In the genomic region with DNA sequence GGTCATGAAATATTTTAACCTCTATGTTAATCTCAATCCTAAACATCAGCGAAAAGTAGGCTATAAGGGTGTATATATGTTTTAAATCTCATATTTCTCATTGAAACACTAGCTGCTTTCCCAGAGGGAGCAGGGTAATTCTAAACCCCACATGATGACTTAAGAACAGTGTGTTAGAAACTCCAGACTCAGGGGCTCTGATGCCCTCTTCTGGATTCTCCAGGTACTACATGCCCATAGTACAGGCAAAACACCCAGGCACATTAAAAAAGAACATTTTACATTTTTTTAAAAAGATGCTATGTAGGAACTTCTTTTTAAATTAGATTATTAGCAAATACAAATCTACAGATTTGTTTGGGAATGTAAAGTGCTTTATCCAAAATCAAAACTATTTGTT, we compare ENCODE assay signal across 9 mouse cellular contexts. TPM values are rescaled to one million over a fixed set of nuclear protein-coding genes. Genes with fewer than 3 reads are reported as not detected.
DNase-seq lines count a peak whose midpoint lies in the region; ATAC-seq and TF ChIP-seq lines count a peak whose summit lies in the region.
"Had no signal": no experiment of that assay in that cellular context is flagged by ENCODE, and none has a peak within 500 bp of the region (broad histone marks: within the 10 kb centered on the region; RNA-seq: fewer than 3 reads in every experiment).

No protein-coding gene starts in this region.

- H3K27me3 ChIP-seq in heart, adult 2 months (ENCODE audit: control insufficient read depth, insufficient read depth, low read length), result no peaks in the 10 kb centered on the region
- H3K27me3 ChIP-seq in heart, embryonic 11.5 days (ENCODE audit: control insufficient read depth, insufficient read depth, low read length), result no peaks in the 10 kb centered on the region
- no peaks in the 10 kb centered on the region for H3K27me3 ChIP-seq in MEL (ENCODE audit: control insufficient read depth in 1 of 2, insufficient read depth in 2 of 2, low read length in 2 of 2)
- H3K27me3 ChIP-seq: megakaryocyte, embryonic 14.5 days had no signal

- ATAC-seq in heart, embryonic 11.5 days (replicated peaks; ENCODE audit: insufficient number of reproducible peaks, low FRiP score, low TSS enrichment), result no peak

- H3K9ac ChIP-seq in heart, adult 2 months (ENCODE audit: low read depth, low read length), result no peak overlapping the region
- no peak overlapping the region for H3K9ac ChIP-seq in heart, embryonic 11.5 days (ENCODE audit: low read depth, low read length)
- no peak overlapping the region for H3K9ac ChIP-seq in MEL (ENCODE audit: control insufficient read depth, low read depth, low read length, poor library complexity, severe bottlenecking)

- no peak for TF ChIP-seq POLR2A in heart, adult 2 months (IDR thresholded peaks at IDR 0.05; ENCODE audit: insufficient read depth, low read depth, low read length)
- TF ChIP-seq POLR2A in MEL (IDR thresholded peaks at IDR 0.05; ENCODE audit: control insufficient read depth in 1 of 2, insufficient read depth in 1 of 2, low read depth in 1 of 2, low read length in 2 of 2, poor library complexity in 1 of 2), result no peak

- no peak for TF ChIP-seq EP300 in heart, adult 2 months (IDR thresholded peaks at IDR 0.05; ENCODE audit: insufficient read depth, low read depth, low read length)
- TF ChIP-seq EP300 in MEL (IDR thresholded peaks at IDR 0.05; ENCODE audit: low read depth in 1 of 2, low read length in 2 of 2), result no peak

- 30% methylated on average over 1 of the region's 1 CpGs for WGBS in heart, adult 2 months
- 40% methylated on average over 1 of the region's 1 CpGs for WGBS in heart, embryonic 11.5 days (ENCODE audit: insufficient replicate concordance)

- no peaks in the 10 kb centered on the region for H3K9me3 ChIP-seq in heart, embryonic 11.5 days (replicated peaks; ENCODE audit: control insufficient read depth, low read length)
- H3K9me3 ChIP-seq in MEL (replicated peaks; ENCODE audit: insufficient read depth, low read length), result no peaks in the 10 kb centered on the region
- H3K9me3 ChIP-seq: megakaryocyte, embryonic 14.5 days had no signal

- intact Hi-C loops in heart, adult 2 months (cut with DNase I), result loop anchor here (10.0 kb wide), 1 partner anchor 118 kb away; no protein-coding TSS in a partner anchor

- H3K4me3 ChIP-seq in heart, adult 2 months, result no peak overlapping the region
- H3K4me3 ChIP-seq in heart, embryonic 11.5 days (ENCODE audit: low read depth, low read length), result no peak overlapping the region
- no peak overlapping the region for H3K4me3 ChIP-seq in MEL (ENCODE audit: control insufficient read depth in 1 of 2, insufficient read depth in 1 of 2, low read depth in 2 of 2, low read length in 2 of 2)
- H3K4me3 ChIP-seq: megakaryocyte, embryonic 14.5 days had no signal

- no peaks in the 10 kb centered on the region for H3K36me3 ChIP-seq in heart, adult 2 months (ENCODE audit: control insufficient read depth, insufficient read depth, low read length)
- no peaks in the 10 kb centered on the region for H3K36me3 ChIP-seq in heart, embryonic 11.5 days (ENCODE audit: control insufficient read depth, insufficient read depth, low read length)
- peaks cover 12 to 16% of the 10 kb centered on the region in 2 experiments for H3K36me3 ChIP-seq in MEL (ENCODE audit: control insufficient read depth in 1 of 2, insufficient read depth in 2 of 2, low read length in 2 of 2)

- DNase-seq in heart, adult 2 months, result peak; percentile 47 to 50
- DNase-seq in MEL (ENCODE audit: low read depth, low spot score), result peak; percentile 88
- DNase-seq in cerebellum, adult 9-10 months, result peak; percentile 82
- peak; percentile 64 for DNase-seq in gastrocnemius, postnatal 10 days
- DNase-seq in layer of hippocampus, adult 8-10 months (ENCODE audit: low spot score in 2 of 2), result peak; percentile 22 to 69
- DNase-seq in lung, postnatal 25 days (ENCODE audit: low spot score), result peak; percentile 74
- DNase-seq in spleen, postnatal 36 days (ENCODE audit: low spot score in 2 of 2), result peak; percentile 45 to 65

- H3K79me2 ChIP-seq in heart, adult 2 months (replicated peaks; ENCODE audit: control insufficient read depth, insufficient read depth, low read length), result peaks cover 2% of the 10 kb centered on the region; the same call in 1 of the 2 replicates
- peaks cover 39% of the 10 kb centered on the region for H3K79me2 ChIP-seq in MEL (ENCODE audit: control insufficient read depth, insufficient read depth, low read length, poor library complexity)

- no peak overlapping the region for H3K4me2 ChIP-seq in heart, embryonic 11.5 days

- peak; percentile 63 for TF ChIP-seq RAD21 in MEL (IDR thresholded peaks at IDR 0.05; ENCODE audit: low read depth, low read length)

- no peak overlapping the region for H3K27ac ChIP-seq in heart, adult 2 months
- H3K27ac ChIP-seq in heart, embryonic 11.5 days (ENCODE audit: low read depth, low read length), result no peak overlapping the region
- no peak overlapping the region for H3K27ac ChIP-seq in MEL (ENCODE audit: control insufficient read depth, low read depth, low read length)

- TF ChIP-seq CTCF in heart, adult 2 months (IDR thresholded peaks at IDR 0.05), result no peak; the same call in 1 of the 2 replicates
- TF ChIP-seq CTCF in MEL (IDR thresholded peaks at IDR 0.05 in 2 of 3, conservative IDR thresholded peaks at IDR 0.05 in 1 of 3; ENCODE audit: control insufficient read depth in 1 of 3, insufficient read depth in 1 of 3, low read depth in 2 of 3, low read length in 3 of 3, poor library complexity in 1 of 3, severe bottlenecking in 1 of 3), result peak; percentile 46 to 83 (median 71)

- H3K4me1 ChIP-seq in heart, adult 2 months (ENCODE audit: control insufficient read depth, insufficient read depth, low read length), result peaks cover 5% of the 10 kb centered on the region; the same call in 1 of the 2 replicates
- H3K4me1 ChIP-seq in heart, embryonic 11.5 days (ENCODE audit: control insufficient read depth, insufficient read depth, low read length), result peaks cover 12% of the 10 kb centered on the region
- H3K4me1 ChIP-seq in MEL (ENCODE audit: control insufficient read depth in 1 of 2, insufficient read depth in 2 of 2, low read length in 2 of 2), result peaks cover 0 to 6% of the 10 kb centered on the region in 2 experiments; a peak in 1 of 4 replicates

TF ChIP-seq in MEL, 35 proteins besides CTCF, POLR2A, EP300 and RAD21 (continues in another document):
- TF ChIP-seq MYC (IDR thresholded peaks at IDR 0.05; ENCODE audit: low read depth, low read length) (0 out of 2 replicates have a peak, but pooled peaks have one; percentile 21), MAX (IDR thresholded peaks at IDR 0.05; ENCODE audit: low read length) (no peak), TAL1 (IDR thresholded peaks at IDR 0.05; ENCODE audit: low read length) (no peak), MXI1 (IDR thresholded peaks at IDR 0.05; ENCODE audit: low read depth, low read length) (0 out of 2 replicates have a peak, but pooled peaks have one; percentile 45), ETS1 (IDR thresholded peaks at IDR 0.05; ENCODE audit: low read depth, low read length) (no peak), SIN3A (IDR thresholded peaks at IDR 0.05; ENCODE audit: low read length) (peak; percentile 42; the same call in 1 of the 2 replicates), ZMIZ1 (IDR thresholded peaks at IDR 0.05; ENCODE audit: low read depth, low read length) (no peak), ELF1 (IDR thresholded peaks at IDR 0.05; ENCODE audit: low read depth, low read length) (no peak), MEF2A (IDR thresholded peaks at IDR 0.05; ENCODE audit: extremely low read depth, insufficient replicate concordance, low read depth, low read length, poor library complexity, severe bottlenecking) (no peak), USF1 (IDR thresholded peaks at IDR 0.05; ENCODE audit: low read depth, low read length) (no peak; the same call in 1 of the 2 replicates), RCOR1 (IDR thresholded peaks at IDR 0.05; ENCODE audit: low read depth, low read length) (no peak), ZC3H11A (IDR thresholded peaks at IDR 0.05; ENCODE audit: low read depth, low read length) (peak; percentile 22; the same call in 1 of the 2 replicates), NRF1 (IDR thresholded peaks at IDR 0.05; ENCODE audit: insufficient read depth, low read depth, low read length, poor library complexity, severe bottlenecking) (no peak), CHD2 (IDR thresholded peaks at IDR 0.05; ENCODE audit: low read length) (no peak), GABPA (IDR thresholded peaks at IDR 0.05; ENCODE audit: low read depth, low read length) (no peak), MYB (IDR thresholded peaks at IDR 0.05; ENCODE audit: low read depth, low read length) (no peak), TCF12 (IDR thresholded peaks at IDR 0.05; ENCODE audit: low read depth, low read length) (no peak)

RNA-seq across cellular contexts. Expression of a gene that starts 3.4 kb away (rescaled TPM):
- total RNA-seq in heart, adult 2 months (2021), result 10 to 100 TPM; 10.9 to 11.1 TPM
- polyA plus RNA-seq in heart, adult 2 months (2012; rRNA removed), result 4.7 and 7.4 TPM in 2 replicates
- polyA plus RNA-seq in heart, embryonic 11.5 days (2014; fragmentation: Nextera tagmentation; extraction: Ambion mirVana), result 26.9 and 27.7 TPM in 2 replicates
- total RNA-seq in MEL (2012; rRNA removed), result 27.8 and 29.0 TPM in 2 replicates
- 10 to 100 TPM in 1 of 2 experiments, not detected in 1; 27.0 TPM for polyA plus RNA-seq in MEL (2012; ENCODE audit: insufficient read depth in 1 of 2, insufficient read length in 2 of 2, low read depth in 1 of 2, low replicate concordance in 2 of 2, missing spikeins in 1 of 2)
- 1 to 10 TPM; 3.2 to 3.9 TPM for total RNA-seq in gastrocnemius, postnatal 10 days (2021)
- 10 to 100 TPM; 17.7 to 25.5 (median 23.2) TPM for total RNA-seq in layer of hippocampus, adult 8-10 months (2022)

RNA-seq across cellular contexts. Expression of a gene that starts 33.4 kb away (rescaled TPM):
- under 1 TPM; 0.05 to 0.16 TPM for total RNA-seq in heart, adult 2 months (2021)
- polyA plus RNA-seq in heart, adult 2 months (2012; rRNA removed), result 0.06 and 0.14 TPM in 2 replicates
- 0.07 and 0.31 TPM in 2 replicates for polyA plus RNA-seq in heart, embryonic 11.5 days (2014; fragmentation: Nextera tagmentation; extraction: Ambion mirVana)
- total RNA-seq in MEL (2012; rRNA removed), result not detected in 2 replicates
- under 1 TPM in 1 of 2 experiments, not detected in 1; 0.01 TPM for polyA plus RNA-seq in MEL (2012; ENCODE audit: insufficient read depth in 1 of 2, insufficient read length in 2 of 2, low read depth in 1 of 2, low replicate concordance in 2 of 2, missing spikeins in 1 of 2)
- under 1 TPM; 0.12 to 0.45 TPM for total RNA-seq in gastrocnemius, postnatal 10 days (2021)
- total RNA-seq in layer of hippocampus, adult 8-10 months (2022), result under 1 TPM; 0.28 to 0.68 (median 0.50) TPM

RNA-seq across cellular contexts. Expression of a gene that starts 45.8 kb away (rescaled TPM):
- total RNA-seq in heart, adult 2 months (2021), result 10 to 100 TPM; 32.8 to 36.4 TPM
- 13.0 and 23.3 TPM in 2 replicates for polyA plus RNA-seq in heart, adult 2 months (2012; rRNA removed)
- polyA plus RNA-seq in heart, embryonic 11.5 days (2014; fragmentation: Nextera tagmentation; extraction: Ambion mirVana), result 21.7 and 26.5 TPM in 2 replicates
- 15.4 and 16.4 TPM in 2 replicates for total RNA-seq in MEL (2012; rRNA removed)
- polyA plus RNA-seq in MEL (2012; ENCODE audit: insufficient read depth in 1 of 2, insufficient read length in 2 of 2, low read depth in 1 of 2, low replicate concordance in 2 of 2, missing spikeins in 1 of 2), result 10 to 100 TPM in 1 of 2 experiments, not detected in 1; 23.3 TPM
- 10 to 100 TPM; 55.6 to 58.0 TPM for total RNA-seq in gastrocnemius, postnatal 10 days (2021)
- total RNA-seq in layer of hippocampus, adult 8-10 months (2022), result 10 to 100 TPM in 3 of 4 experiments, 1 to 10 TPM in 1; 9.7 to 14.1 (median 10.7) TPM
